Mouse (Mus musculus): Measurements from ENCODE around the gene Ip6k3.
A peak's percentile ranks its signal among the peaks of the same experiment; 100 is the strongest.

Gene Ip6k3

DNA sequence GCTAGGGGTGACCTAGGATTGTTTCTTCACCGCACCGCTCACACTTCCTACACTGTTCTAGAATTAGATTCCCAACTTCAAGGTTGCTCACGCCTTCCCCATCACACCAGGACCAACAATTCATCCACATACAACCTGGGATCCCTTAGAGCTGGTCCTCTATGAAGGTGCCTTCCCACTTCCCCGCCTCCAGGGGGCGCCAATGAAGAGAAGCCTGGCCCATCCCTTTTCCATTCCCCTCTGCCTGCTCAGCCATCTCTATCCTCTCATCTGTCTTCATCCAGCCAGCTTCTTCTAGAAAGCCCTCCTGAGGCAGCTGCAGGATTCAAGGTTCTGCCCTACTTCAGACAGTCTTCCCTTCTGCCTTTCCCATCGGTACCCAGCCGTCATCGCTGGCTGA is 16.2 kb downstream of the Ip6k3 start:
- peak in 1 of 2 experiments; percentile 66 for DNase-seq

DNA sequence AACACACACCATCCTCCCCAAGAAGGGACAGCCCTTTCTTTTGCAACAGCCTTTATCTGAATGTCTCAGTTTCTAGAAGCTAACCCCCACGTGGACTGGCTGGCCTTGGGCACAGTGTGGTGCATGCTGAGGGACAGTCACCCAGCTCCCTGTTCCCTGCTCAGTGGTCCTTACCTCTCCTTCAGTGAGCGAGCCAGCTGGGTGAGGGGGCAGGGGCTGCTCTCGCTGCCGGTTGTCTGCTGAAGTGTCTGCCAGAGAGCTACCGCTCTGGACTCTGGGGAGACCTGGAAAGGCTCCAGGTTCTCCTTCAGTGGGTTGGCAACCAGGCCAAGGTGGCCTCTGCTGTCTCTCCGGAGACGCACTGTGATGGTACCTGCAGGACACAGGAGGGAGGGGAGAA is 16.7 kb downstream of the Ip6k3 start:
- DNase-seq = peak; percentile 51 to 59

- DNase-seq = no peak
Measured at GRCm38 (mm10) chr17:27146323-27146923, 21.2 kb downstream of the Ip6k3 start.

- no peak for DNase-seq
Measured at GRCm38 (mm10) chr17:27144152-27144551, 23.4 kb downstream of the Ip6k3 start.

- DNase-seq = no peak
Measured at GRCm38 (mm10) chr17:27141971-27142450, 25.6 kb downstream of the Ip6k3 start.

DNA sequence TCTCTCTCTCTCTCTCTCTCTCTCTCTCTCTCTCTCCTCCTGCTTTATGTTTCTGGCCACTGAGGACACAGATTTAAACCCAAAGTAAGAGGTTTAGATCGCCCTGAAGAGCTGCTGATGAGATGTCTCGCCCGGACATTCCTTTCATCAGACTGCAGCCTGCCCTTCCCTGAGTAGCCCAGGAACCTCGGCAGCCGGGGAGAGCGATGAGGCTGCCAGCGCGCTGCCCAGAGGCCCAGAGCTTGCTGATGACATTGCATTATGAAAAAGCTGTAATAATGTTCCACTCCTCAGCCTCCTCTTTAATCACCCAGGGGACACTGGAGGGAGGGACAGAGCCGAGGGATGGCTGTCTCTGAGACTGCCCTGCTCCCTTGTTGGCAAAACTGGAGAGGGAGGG is 27.3 kb downstream of the Ip6k3 start:
- DNase-seq = no peak

DNA sequence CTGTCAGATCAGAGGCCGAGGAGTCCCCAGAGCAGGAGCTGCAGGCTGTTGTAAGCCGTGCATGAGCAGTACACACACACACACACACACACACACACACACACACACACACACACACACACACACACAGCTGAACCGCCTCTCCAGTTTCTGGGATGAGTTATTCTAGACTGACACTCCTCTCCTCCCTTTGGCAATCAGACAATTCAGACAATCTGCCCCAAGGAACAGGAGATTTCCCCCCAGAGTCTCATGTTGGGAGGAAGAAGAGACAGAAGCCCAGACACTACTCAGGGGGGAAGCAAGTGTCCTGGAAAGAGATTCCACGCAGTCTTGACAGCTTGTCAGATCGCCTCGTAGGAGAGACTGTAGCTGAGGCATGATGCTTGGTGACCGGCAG is 28.3 kb downstream of the Ip6k3 start:
- DNase-seq = peak in 1 of 2 experiments; percentile 48

- no peak for DNase-seq
Measured at GRCm38 (mm10) chr17:27138396-27138795, 29.2 kb downstream of the Ip6k3 start.

- no peak for DNase-seq
Measured at GRCm38 (mm10) chr17:27134715-27135114, 32.9 kb downstream of the Ip6k3 start.

- DNase-seq = no peak
Measured at GRCm38 (mm10) chr17:27134187-27134586, 33.4 kb downstream of the Ip6k3 start.

DNA sequence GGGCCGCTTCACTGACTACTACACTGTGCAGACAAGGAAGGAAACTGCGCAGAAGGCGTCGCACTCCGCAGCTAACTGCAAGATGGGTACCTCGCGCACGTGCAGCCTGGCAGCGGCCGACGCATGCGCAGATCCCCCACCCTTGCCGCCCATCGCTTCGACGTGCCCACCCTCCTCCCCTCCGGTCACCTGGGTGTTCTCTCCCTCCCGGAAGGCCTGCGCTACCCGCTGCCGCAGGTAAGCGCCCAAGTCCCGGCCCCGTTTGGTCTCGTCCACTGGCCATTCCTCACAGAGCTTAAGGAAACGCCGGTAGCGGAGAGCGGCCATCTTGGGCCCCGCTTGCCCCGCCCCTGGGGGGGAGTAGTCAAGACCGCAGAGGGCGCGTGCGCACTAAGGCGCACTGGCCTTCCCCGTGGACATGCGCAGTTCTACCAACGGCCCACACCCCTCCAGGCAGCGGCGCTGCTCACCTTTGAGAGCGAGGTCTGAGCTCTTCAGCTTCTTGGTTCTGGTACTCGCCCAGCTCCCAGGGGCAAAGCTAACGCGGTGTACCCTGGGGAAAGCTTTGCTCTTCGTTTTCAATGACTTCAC is 33.9 kb downstream of the Ip6k3 start, which contains the start of gene Uqcc2:
Gene Uqcc2 (minus strand): TSS at position 366 of the 591 bp plus-strand sequence.
- peak; percentile 99 for DNase-seq

DNA sequence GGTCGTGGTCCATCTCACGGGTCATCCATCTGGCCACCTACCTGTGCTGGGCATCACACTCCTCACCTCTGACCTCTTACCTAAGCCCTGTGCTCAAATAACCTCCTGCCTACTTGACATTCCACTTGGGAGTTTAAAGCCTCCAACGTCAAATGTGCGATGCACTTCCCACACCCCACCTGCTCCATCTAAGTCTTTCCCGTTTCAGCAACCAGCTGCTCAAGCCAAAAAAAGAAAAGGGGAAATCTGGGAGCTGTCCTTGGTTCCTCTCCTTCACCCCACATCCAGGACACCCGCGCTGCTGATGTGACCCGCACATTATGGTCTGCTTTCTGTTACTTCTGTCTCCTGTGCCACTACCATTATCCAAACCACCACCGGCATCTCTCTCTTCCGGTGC is 35.4 kb downstream of the Ip6k3 start:
- no peak for DNase-seq

DNA sequence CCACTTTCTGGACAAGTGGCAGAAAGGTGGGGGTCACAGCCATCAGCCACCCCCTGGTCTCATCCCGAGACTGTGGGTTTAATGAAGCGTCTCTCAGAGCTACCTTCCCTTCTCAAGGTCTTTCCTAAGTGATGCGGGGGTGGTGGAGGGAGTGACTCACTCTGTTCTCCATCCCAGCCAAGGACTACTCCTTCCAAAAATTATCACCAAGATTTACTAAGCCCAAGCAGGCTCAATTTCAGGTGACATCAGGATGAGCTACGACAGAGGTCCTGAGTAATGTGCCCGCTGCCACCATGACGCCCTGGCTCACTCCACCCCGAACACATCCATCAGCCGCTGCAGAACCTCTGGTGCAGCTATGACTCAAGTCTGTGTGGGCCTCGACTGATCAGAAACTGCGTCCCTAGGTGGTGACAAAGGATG is 36.3 kb downstream of the Ip6k3 start:
- DNase-seq = no peak

- no peak for DNase-seq
Measured at GRCm38 (mm10) chr17:27130246-27130645, 37.3 kb downstream of the Ip6k3 start.

DNA sequence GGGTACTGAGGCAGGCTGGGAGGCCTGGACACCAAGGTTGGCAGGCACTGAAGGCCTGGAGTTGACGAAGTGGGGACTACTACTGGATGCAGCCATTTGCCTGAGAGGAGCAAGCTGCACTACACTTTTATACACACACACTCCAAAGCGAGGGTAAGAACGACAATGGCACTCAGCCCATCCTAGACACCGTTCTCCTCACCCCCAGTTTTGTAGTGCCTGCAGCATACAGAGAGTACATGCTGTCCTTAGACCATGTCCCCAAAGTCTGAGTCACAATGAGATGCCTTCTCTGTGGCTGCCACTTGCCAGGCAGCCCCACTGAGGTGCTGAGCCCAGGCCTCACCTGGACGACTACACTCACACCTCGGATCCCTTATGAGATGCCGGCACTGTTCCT is 37.8 kb downstream of the Ip6k3 start:
- no peak for DNase-seq

DNA sequence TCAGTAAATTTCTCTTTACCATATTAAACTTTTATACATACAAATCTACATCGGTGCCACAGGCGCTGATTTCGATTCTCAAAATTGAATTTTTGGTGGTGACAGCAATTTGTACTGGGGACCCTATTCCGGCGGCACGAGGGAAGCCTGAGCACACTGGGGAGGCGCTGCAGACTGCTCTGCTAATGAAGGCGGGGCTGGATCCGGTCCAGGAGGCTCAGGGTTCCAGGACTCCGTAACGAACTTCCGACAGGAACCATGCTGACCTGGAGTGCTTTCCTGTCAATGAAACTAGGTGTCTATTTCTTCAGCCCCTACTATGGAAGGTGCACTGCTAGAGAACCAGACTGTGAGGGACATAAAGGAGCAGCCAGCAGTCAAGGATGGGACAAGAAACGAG is 38.3 kb downstream of the Ip6k3 start:
- DNase-seq = peak; percentile 64 to 66

- DNase-seq = peak in 1 of 2 experiments; percentile 53
Measured at GRCm38 (mm10) chr17:27128189-27128588, 39.4 kb downstream of the Ip6k3 start.

GRCm38 (mm10) chr17:27126974-27127373 is 40.6 kb downstream of the Ip6k3 start:
- no peak for DNase-seq

- no peak for DNase-seq
Measured at GRCm38 (mm10) chr17:27125669-27126202, 41.9 kb downstream of the Ip6k3 start.

DNA sequence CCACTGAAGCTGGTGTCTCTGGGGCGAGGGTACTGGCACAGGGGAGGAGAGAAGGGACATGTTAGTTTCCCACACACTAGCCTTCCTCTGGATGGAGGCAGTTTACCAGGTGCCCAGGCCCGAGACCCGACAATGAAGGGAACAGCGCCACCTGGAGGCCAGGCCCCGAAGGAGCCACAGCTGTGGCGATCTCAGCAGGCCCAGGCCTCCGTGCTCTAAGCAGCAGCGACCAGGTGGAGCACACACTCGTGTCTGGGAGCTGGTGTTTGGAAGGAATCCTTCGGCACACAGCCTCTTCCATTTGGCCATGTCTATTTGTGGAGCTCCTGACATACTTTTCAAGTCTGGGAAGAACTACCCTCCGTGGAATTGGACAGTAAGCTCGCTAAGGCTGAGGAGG is 42.4 kb downstream of the Ip6k3 start:
- DNase-seq = peak; percentile 86 to 91

- DNase-seq = no peak
Measured at GRCm38 (mm10) chr17:27123813-27124375, 43.7 kb downstream of the Ip6k3 start.

DNA sequence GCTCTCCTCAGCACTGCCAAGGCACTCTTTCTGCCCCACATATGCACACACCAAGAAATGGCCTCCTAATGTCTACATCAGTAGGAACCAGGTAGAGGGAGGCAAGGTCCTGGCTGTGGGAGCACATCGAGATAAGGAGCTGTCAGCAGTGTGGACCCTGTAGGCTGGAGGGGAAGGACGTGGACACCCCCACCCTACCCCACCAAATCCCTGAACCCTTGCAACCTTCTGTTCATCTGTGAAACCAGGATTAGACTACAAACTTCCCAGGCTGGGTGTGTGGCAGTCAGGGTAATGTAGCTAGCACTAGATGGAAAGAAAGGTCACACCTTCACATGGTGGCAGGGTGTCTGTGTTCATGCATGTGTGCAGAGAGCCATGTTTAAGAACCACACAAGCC is 44.5 kb downstream of the Ip6k3 start:
- no peak for DNase-seq

DNA sequence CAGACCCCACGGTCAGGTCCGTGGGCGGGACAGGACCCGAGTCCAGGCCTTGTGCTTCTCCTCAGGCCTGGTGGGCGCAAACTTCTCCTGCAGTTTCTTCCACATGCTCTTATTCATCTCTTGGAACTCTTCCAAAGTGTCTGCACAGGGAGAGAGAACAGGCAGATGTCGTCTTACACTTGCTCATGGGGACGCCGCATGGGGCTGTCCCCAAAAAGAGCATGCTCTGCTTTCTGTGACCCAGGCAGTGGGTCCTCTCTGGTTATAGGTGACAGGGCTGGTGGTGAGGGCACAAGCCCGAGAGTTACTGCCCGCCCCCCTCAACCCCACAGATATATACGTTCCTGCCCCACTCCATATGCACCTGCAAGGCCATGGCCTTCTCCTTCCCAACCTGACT is 44.9 kb downstream of the Ip6k3 start:
- DNase-seq = no peak

GRCm38 (mm10) chr17:27121781-27122180 is 45.8 kb downstream of the Ip6k3 start:
- DNase-seq = no peak
